Mouse (Mus musculus) liver, embryonic 14.5 days (tissue): ENCODE results near the gene Gprc5c.

Experiments
- CTCF ChIP-seq: IDR thresholded peaks from 2 replicates; pipeline ENCODE4 v1.5.1; 2016; ENCODE audit warnings: antibody characterized with exemption, low read depth, control low read depth
- EP300 ChIP-seq: IDR thresholded peaks from 2 replicates; pipeline ENCODE4 v1.6.1; 2016; ENCODE audit warnings: antibody characterized with exemption, low read depth

GRCm38 (mm10) chr11:114819110-114819509 lies 31.8 kb upstream of the Gprc5c start:
- TF ChIP-seq CTCF, result no peak
- no peak for TF ChIP-seq EP300
